Mouse (Mus musculus) retina, embryonic 14.5 days (tissue): ENCODE measurements around the gene Zfp619.
"Not testable (repeated sequence)": the region's sequence is repeated elsewhere in the genome, so short reads cannot be mapped to it uniquely, and the experiment has no call there.

Experiments used
- DNase-seq: peaks from one replicate; pipeline ENCODE4 v3.0.0-alpha.2; 2015; ENCODE audit warnings: low spot score

The Zfp619 gene

GRCm38 (mm10) chr7:39589044-39589443 is 71.5 kb downstream of the Zfp619 start:
- DNase-seq = not testable (repeated sequence)
